Mouse (Mus musculus) G1E (cell line): ENCODE measurements around the gene Mettl2.

ENCODE experiments used
- CTCF ChIP-seq: IDR thresholded peaks from 2 replicates; pipeline ENCODE4 v1.5.1; 2012; ENCODE audit warnings: low read depth, low read length, inconsistent platforms, mixed read lengths
- GATA1 ChIP-seq: IDR thresholded peaks from 2 replicates; pipeline ENCODE4 v1.6.1; 2012; ENCODE audit warnings: borderline replicate concordance, low read length, inconsistent platforms, mixed read lengths
- TAL1 ChIP-seq: conservative IDR thresholded peaks from 2 replicates; pipeline ENCODE4 v1.6.1; 2012; ENCODE audit warnings: low read depth, low read length, inconsistent platforms, mixed read lengths

- TF ChIP-seq GATA1 (no peak), CTCF (no peak), TAL1 (no peak)
These were observed 40.6 kb downstream of the Mettl2 start for GRCm38 (mm10) chr11:105166780-105167179.
